In genomic region chr16:25485007-25485406, GRCm38 (mm10) we compare ENCODE assay signal across 22 mouse cellular contexts.
DNase-seq lines count a peak whose midpoint lies in the region; ATAC-seq and TF ChIP-seq lines count a peak whose summit lies in the region.
"Had no signal": no experiment of that assay in that cellular context is flagged by ENCODE, and none has a peak within 500 bp of the region (broad histone marks: within the 10 kb centered on the region; RNA-seq: fewer than 3 reads in every experiment).

No protein-coding gene starts in this region.

- peak; percentile 99 for TF ChIP-seq EP300 in CH12.LX (IDR thresholded peaks at IDR 0.05; ENCODE audit: low read length)
- TF ChIP-seq EP300 in stomach, postnatal 0 days (optimal IDR thresholded peaks at IDR 0.05) = no peak

- dilution Hi-C loops in CH12.LX (cut with MboI; ENCODE audit: extremely low pct_ligation_motif_present, extremely low pct_unique_long_range_greater_than_20kb, low sequenced_read_pairs) = no loop called here

- peak overlapping the region; percentile 64; the same call in 1 of the 2 replicates for H3K4me2 ChIP-seq in CH12.LX (ENCODE audit: insufficient read depth, low read depth, poor library complexity, severe bottlenecking)
- H3K4me2 ChIP-seq in stomach, postnatal 0 days (replicated peaks; ENCODE audit: low read depth) = no peak overlapping the region
- H3K4me2 ChIP-seq in midbrain, embryonic 16.5 days (ENCODE audit: low read length) = no peak overlapping the region
- no peak overlapping the region for H3K4me2 ChIP-seq in neural tube, embryonic 15.5 days
- H3K4me2 ChIP-seq: liver, embryonic 15.5 days; midbrain, embryonic 12.5 days had no signal

- no peaks in the 10 kb centered on the region for H3K79me2 ChIP-seq in CH12.LX (replicated peaks; ENCODE audit: control insufficient read depth, extremely low read depth, insufficient read depth, poor library complexity, severe bottlenecking)

- no peak; the same call in 1 of the 2 replicates for TF ChIP-seq RAD21 in CH12.LX (IDR thresholded peaks at IDR 0.05; ENCODE audit: low read depth, low read length)

- H3K27me3 ChIP-seq in CH12.LX (replicated peaks) = no peaks in the 10 kb centered on the region
- H3K27me3 ChIP-seq in stomach, postnatal 0 days (ENCODE audit: control insufficient read depth, insufficient read depth, low read length) = no peaks in the 10 kb centered on the region
- no peaks in the 10 kb centered on the region for H3K27me3 ChIP-seq in midbrain, embryonic 16.5 days (ENCODE audit: control insufficient read depth, insufficient read depth, low read depth, low read length)
- no peaks in the 10 kb centered on the region for H3K27me3 ChIP-seq in neural tube, embryonic 15.5 days (replicated peaks)
- H3K27me3 ChIP-seq: liver, embryonic 15.5 days; midbrain, embryonic 12.5 days had no signal

- DNase-seq in frontal cortex, postnatal 10 days (ENCODE audit: low spot score in 2 of 2) = no peak
- DNase-seq in CH12.LX (ENCODE audit: extremely low read depth) = peak; percentile 100
- peak; percentile 58 for DNase-seq in gonadal fat pad, adult 2 months (ENCODE audit: low read depth)
- no peak for DNase-seq in stomach, postnatal 0 days (ENCODE audit: low spot score)
- no peak for DNase-seq in heart, adult 9 months (ENCODE audit: low spot score in 2 of 2)
- DNase-seq: B cell, adult 2 months; cerebellum, postnatal 14 days; gastrocnemius, postnatal 10 days; kidney, adult 8-10 months; kidney, postnatal 14 days; lung, postnatal 10 days; right cerebral cortex, postnatal 25 days; thymus, postnatal 14 days had no signal

- H3K9ac ChIP-seq in CH12.LX (ENCODE audit: insufficient read depth, low read depth) = peak overlapping the region; percentile 47
- no peak overlapping the region for H3K9ac ChIP-seq in stomach, postnatal 0 days (ENCODE audit: low read length)
- H3K9ac ChIP-seq in midbrain, embryonic 16.5 days (ENCODE audit: low read depth, low read length) = no peak overlapping the region
- no peak overlapping the region for H3K9ac ChIP-seq in neural tube, embryonic 15.5 days (replicated peaks)
- H3K9ac ChIP-seq: liver, embryonic 15.5 days; midbrain, embryonic 12.5 days had no signal

- no peaks in the 10 kb centered on the region for H3K36me3 ChIP-seq in CH12.LX (replicated peaks in 1 of 2; ENCODE audit: control insufficient read depth in 1 of 2, insufficient read depth in 1 of 2, low read length in 1 of 2)
- H3K36me3 ChIP-seq in stomach, postnatal 0 days (ENCODE audit: control insufficient read depth, insufficient read depth, low read length) = no peaks in the 10 kb centered on the region
- H3K36me3 ChIP-seq in midbrain, embryonic 16.5 days (ENCODE audit: control insufficient read depth, insufficient read depth, low read length) = no peaks in the 10 kb centered on the region
- no peaks in the 10 kb centered on the region for H3K36me3 ChIP-seq in neural tube, embryonic 15.5 days
- H3K36me3 ChIP-seq: forebrain, embryonic 10.5 days; G1E; hindbrain, embryonic 10.5 days; liver, embryonic 15.5 days; midbrain, embryonic 12.5 days had no signal

- peaks cover 33 to 47% of the 10 kb centered on the region in 2 experiments for H3K4me1 ChIP-seq in CH12.LX (ENCODE audit: control insufficient read depth in 1 of 2, insufficient read depth in 2 of 2)
- H3K4me1 ChIP-seq in stomach, postnatal 0 days (replicated peaks; ENCODE audit: control insufficient read depth, insufficient read depth) = no peaks in the 10 kb centered on the region
- H3K4me1 ChIP-seq in midbrain, embryonic 16.5 days (ENCODE audit: control insufficient read depth, insufficient read depth, low read length) = no peaks in the 10 kb centered on the region
- H3K4me1 ChIP-seq in neural tube, embryonic 15.5 days = no peaks in the 10 kb centered on the region
- H3K4me1 ChIP-seq: forebrain, embryonic 10.5 days; hindbrain, embryonic 10.5 days; liver, embryonic 15.5 days; midbrain, embryonic 12.5 days had no signal

- in situ Hi-C loops in CH12.LX (cut with MboI; ENCODE audit: low pct_ligation_motif_present, low pct_unique_long_range_greater_than_20kb, low sequenced_read_pairs) = loop anchor here (10.0 to 25.0 kb wide), 2 partner anchors 100 to 202 kb away; partner anchors contain the start of gene Trp63

- 0 out of 2 replicates have a peak, but pooled peaks have one; percentile 33 for ATAC-seq in frontal cortex, adult (ENCODE audit: low TSS enrichment)
- peak; percentile 79; the same call in 1 of the 2 replicates for ATAC-seq in stomach, postnatal 0 days (ENCODE audit: low FRiP score, low TSS enrichment)
- ATAC-seq in midbrain, embryonic 16.5 days = no peak
- no peak for ATAC-seq in neural tube, embryonic 15.5 days (ENCODE audit: low FRiP score)

- H3K27ac ChIP-seq in CH12.LX (ENCODE audit: insufficient read depth, low read depth) = peak overlapping the region; percentile 98
- H3K27ac ChIP-seq in stomach, postnatal 0 days (replicated peaks) = no peak overlapping the region
- no peak overlapping the region for H3K27ac ChIP-seq in midbrain, embryonic 16.5 days (ENCODE audit: low read length)
- H3K27ac ChIP-seq in neural tube, embryonic 15.5 days (replicated peaks) = no peak overlapping the region
- H3K27ac ChIP-seq: forebrain, embryonic 10.5 days; hindbrain, embryonic 10.5 days; layer of hippocampus, adult 2 months; liver, embryonic 15.5 days; midbrain, embryonic 12.5 days had no signal

- no peak for TF ChIP-seq POLR2A in CH12.LX (IDR thresholded peaks at IDR 0.05; ENCODE audit: low read depth, low read length)

- no peaks in the 10 kb centered on the region for H3K9me3 ChIP-seq in CH12.LX (replicated peaks; ENCODE audit: low read length)
- H3K9me3 ChIP-seq in stomach, postnatal 0 days (ENCODE audit: control insufficient read depth, low read length) = no peaks in the 10 kb centered on the region
- no peaks in the 10 kb centered on the region for H3K9me3 ChIP-seq in midbrain, embryonic 16.5 days (replicated peaks; ENCODE audit: control insufficient read depth, low read length, poor library complexity, severe bottlenecking)
- H3K9me3 ChIP-seq in neural tube, embryonic 15.5 days (replicated peaks) = no peaks in the 10 kb centered on the region
- H3K9me3 ChIP-seq: forebrain, embryonic 10.5 days; hindbrain, embryonic 10.5 days; liver, embryonic 15.5 days; midbrain, embryonic 12.5 days had no signal

- H3K4me3 ChIP-seq in CH12.LX (replicated peaks in 1 of 3; ENCODE audit: low read depth in 2 of 3, low read length in 2 of 3, poor library complexity in 1 of 3) = no peak overlapping the region
- no peak overlapping the region for H3K4me3 ChIP-seq in stomach, postnatal 0 days (ENCODE audit: low read depth, low read length)
- no peak overlapping the region for H3K4me3 ChIP-seq in midbrain, embryonic 16.5 days (ENCODE audit: low read depth, low read length)
- no peak overlapping the region for H3K4me3 ChIP-seq in neural tube, embryonic 15.5 days (replicated peaks)
- H3K4me3 ChIP-seq: forebrain, embryonic 10.5 days; hindbrain, embryonic 10.5 days; layer of hippocampus, adult 2 months; liver, embryonic 15.5 days; midbrain, embryonic 12.5 days had no signal

- 75% methylated on average over 9 of the region's 9 CpGs for WGBS in stomach, postnatal 0 days
- WGBS in midbrain, embryonic 16.5 days = 76% methylated on average over 9 of the region's 9 CpGs
- WGBS in neural tube, embryonic 15.5 days = 82% methylated on average over 9 of the region's 9 CpGs

- no peak for TF ChIP-seq CTCF in CH12.LX (conservative IDR thresholded peaks at IDR 0.05 in 1 of 2, IDR thresholded peaks at IDR 0.05 in 1 of 2; ENCODE audit: low read depth in 2 of 2, low read length in 2 of 2)
- no peak for TF ChIP-seq CTCF in stomach, postnatal 0 days (IDR thresholded peaks at IDR 0.05; ENCODE audit: low read depth)

TF ChIP-seq in CH12.LX, 34 proteins besides CTCF, POLR2A, EP300 and RAD21 (continues in another document):
- TF ChIP-seq MEF2A (IDR thresholded peaks at IDR 0.05; ENCODE audit: borderline replicate concordance, low read depth, low read length) (peak; percentile 94), PAX5 (IDR thresholded peaks at IDR 0.05; ENCODE audit: low read length) (no peak), JUN (IDR thresholded peaks at IDR 0.05; ENCODE audit: insufficient read depth, low read depth, low read length) (peak; percentile 100), POLR2AphosphoS2 (IDR thresholded peaks at IDR 0.05; ENCODE audit: low read depth, low read length) (no peak), MAFK (IDR thresholded peaks at IDR 0.05; ENCODE audit: insufficient replicate concordance, low read length) (peak; percentile 97), ZNF384 (IDR thresholded peaks at IDR 0.05; ENCODE audit: low read depth, low read length) (peak; percentile 79), MXI1 (IDR thresholded peaks at IDR 0.05; ENCODE audit: low read depth, low read length) (no peak; the same call in 1 of the 2 replicates), ELF1 (IDR thresholded peaks at IDR 0.05; ENCODE audit: low read depth, low read length) (no peak), E2F4 (IDR thresholded peaks at IDR 0.05; ENCODE audit: insufficient replicate concordance, low read depth, low read length) (peak; percentile 93; the same call in 1 of the 2 replicates), JUND (conservative IDR thresholded peaks at IDR 0.05; ENCODE audit: low read depth, low read length) (peak; percentile 100), GABPA (IDR thresholded peaks at IDR 0.05; ENCODE audit: insufficient replicate concordance, low read depth, low read length) (no peak), TCF12 (IDR thresholded peaks at IDR 0.05; ENCODE audit: low read depth, low read length) (peak; percentile 96), NELFE (IDR thresholded peaks at IDR 0.05; ENCODE audit: low read depth, low read length) (no peak), BHLHE40 (IDR thresholded peaks at IDR 0.05; ENCODE audit: low read depth, low read length) (peak; percentile 93), RCOR1 (conservative IDR thresholded peaks at IDR 0.05; ENCODE audit: low read depth, low read length) (peak; percentile 100), CHD2 (IDR thresholded peaks at IDR 0.05; ENCODE audit: low read length) (peak; percentile 88), HCFC1 (IDR thresholded peaks at IDR 0.05; ENCODE audit: low read depth, low read length) (no peak), ZMIZ1 (IDR thresholded peaks at IDR 0.05; ENCODE audit: low read depth, low read length) (no peak), UBTF (IDR thresholded peaks at IDR 0.05; ENCODE audit: low read depth, low read length) (no peak), NRF1 (IDR thresholded peaks at IDR 0.05; ENCODE audit: low read depth, low read length) (no peak), ETS1 (conservative IDR thresholded peaks at IDR 0.05; ENCODE audit: low read depth, low read length) (peak; percentile 99), TBP (conservative IDR thresholded peaks at IDR 0.05; ENCODE audit: low read depth, low read length) (no peak), ZC3H11A (IDR thresholded peaks at IDR 0.05; ENCODE audit: low read depth, low read length) (no peak), IRF4 (IDR thresholded peaks at IDR 0.05; ENCODE audit: low read depth, low read length) (peak; percentile 100), CHD1 (IDR thresholded peaks at IDR 0.05; ENCODE audit: low read depth, low read length) (no peak), SMC3 (IDR thresholded peaks at IDR 0.05; ENCODE audit: low read depth, low read length) (no peak)

Comparison
In these comparisons a context has a peak if more than half of its experiments do, and no peak if none do; other contexts are left out.
1. ATAC-seq: peak in frontal cortex, adult (single experiment) and stomach, postnatal 0 days (single experiment); none in midbrain, embryonic 16.5 days (single experiment) and neural tube, embryonic 15.5 days (single experiment).
2. DNase-seq: peak in CH12.LX (single experiment) and gonadal fat pad, adult 2 months (single experiment); none in frontal cortex, postnatal 10 days (0 of 2), stomach, postnatal 0 days (single experiment) and heart, adult 9 months (0 of 2).